Mouse (Mus musculus): Measurements from ENCODE around the gene Arrb2. TPM values are rescaled to one million over a fixed set of nuclear protein-coding genes. Genes with fewer than 3 reads are reported as not detected.
A peak's percentile ranks its signal among the peaks of the same experiment; 100 is the strongest.
"Not testable (repeated sequence)": the region's sequence is repeated elsewhere in the genome, so short reads cannot be mapped to it uniquely, and the experiment has no call there.

Gene Arrb2
- polyA plus RNA-seq, 1 experiment from 2014 or later, result 15.0 TPM

- ATAC-seq (ENCODE audit: insufficient read depth, low FRiP score, low read depth), result no peak
- Histone ChIP-seq H3K27ac (no peak overlapping the region), H3K9me3 (no peaks in the 10 kb centered on the region), H3K4me3 (replicated peaks) (no peak overlapping the region), H3K36me3 (no peaks in the 10 kb centered on the region), H3K9ac (no peak overlapping the region), H3K27me3 (replicated peaks) (no peaks in the 10 kb centered on the region), H3K4me2 (no peak overlapping the region), H3K4me1 (peaks cover 9% of the 10 kb centered on the region)
- 80% methylated on average over 3 of the region's 3 CpGs for WGBS
These were observed 37.3 kb downstream of the Arrb2 start for GRCm38 (mm10) chr11:70469764-70470163.

- Histone ChIP-seq H3K4me1 (no peaks in the 10 kb centered on the region), H3K9ac (no peak overlapping the region), H3K9me3 (no peaks in the 10 kb centered on the region), H3K27ac (no peak overlapping the region), H3K4me3 (replicated peaks) (no peak overlapping the region), H3K27me3 (replicated peaks) (no peaks in the 10 kb centered on the region), H3K4me2 (no peak overlapping the region), H3K36me3 (no peaks in the 10 kb centered on the region)
- ATAC-seq (ENCODE audit: insufficient read depth, low FRiP score, low read depth), result no peak
These were observed 40.3 kb downstream of the Arrb2 start for GRCm38 (mm10) chr11:70472716-70473115.

- 79% methylated on average over 5 of the region's 5 CpGs for WGBS
- not testable (repeated sequence) for H3K4me3 ChIP-seq (replicated peaks); ATAC-seq (ENCODE audit: insufficient read depth, low FRiP score, low read depth); H3K4me1 ChIP-seq; H3K27me3 ChIP-seq (replicated peaks); H3K9me3 ChIP-seq; H3K9ac ChIP-seq; H3K36me3 ChIP-seq; H3K27ac ChIP-seq; H3K4me2 ChIP-seq
These were observed 40.9 kb downstream of the Arrb2 start for GRCm38 (mm10) chr11:70473291-70473690.

- Histone ChIP-seq H3K4me3 (replicated peaks) (no peak overlapping the region), H3K27me3 (replicated peaks) (no peaks in the 10 kb centered on the region), H3K9me3 (no peaks in the 10 kb centered on the region), H3K4me1 (no peaks in the 10 kb centered on the region), H3K27ac (no peak overlapping the region), H3K36me3 (no peaks in the 10 kb centered on the region), H3K9ac (no peak overlapping the region), H3K4me2 (no peak overlapping the region)
- 57% methylated on average over 12 of the region's 12 CpGs for WGBS
- ATAC-seq (ENCODE audit: insufficient read depth, low FRiP score, low read depth), result no peak
These were observed 42.6 kb downstream of the Arrb2 start for GRCm38 (mm10) chr11:70474872-70475534.

- H3K9me3 ChIP-seq, result no peaks in the 10 kb centered on the region
- H3K27me3 ChIP-seq (replicated peaks), result no peaks in the 10 kb centered on the region
- WGBS, result 44% methylated on average over 2 of the region's 2 CpGs
These were observed 53.1 kb downstream of the Arrb2 start for GRCm38 (mm10) chr11:70485498-70485897.

GRCm38 (mm10) chr11:70487816-70488215 is 55.4 kb downstream of the Arrb2 start:
- no peaks in the 10 kb centered on the region for H3K9me3 ChIP-seq
- no peaks in the 10 kb centered on the region for H3K4me1 ChIP-seq
- no peak overlapping the region for H3K27ac ChIP-seq
- WGBS, result 33% methylated on average over 4 of the region's 4 CpGs
- no peak overlapping the region for H3K4me3 ChIP-seq (replicated peaks)
- no peak overlapping the region for H3K4me2 ChIP-seq
- ATAC-seq (ENCODE audit: insufficient read depth, low FRiP score, low read depth), result no peak
- H3K36me3 ChIP-seq, result no peaks in the 10 kb centered on the region
- no peak overlapping the region for H3K9ac ChIP-seq
- no peaks in the 10 kb centered on the region for H3K27me3 ChIP-seq (replicated peaks)

More at GRCm38 (mm10) chr11:70485498-70485897, 53.1 kb downstream of the Arrb2 start:
- no peak overlapping the region for H3K4me3 ChIP-seq (replicated peaks)
- 0 out of 2 replicates have a peak overlapping the region, but pooled peaks have one; percentile 31 for H3K27ac ChIP-seq
- H3K4me2 ChIP-seq, result no peak overlapping the region
- H3K36me3 ChIP-seq, result no peaks in the 10 kb centered on the region
- H3K9ac ChIP-seq, result no peak overlapping the region
- no peaks in the 10 kb centered on the region for H3K4me1 ChIP-seq
- no peak for ATAC-seq (ENCODE audit: insufficient read depth, low FRiP score, low read depth)

GRCm38 (mm10) chr11:70489138-70489537 is 56.7 kb downstream of the Arrb2 start:
- H3K4me3 ChIP-seq (replicated peaks), result no peak overlapping the region
- H3K36me3 ChIP-seq, result no peaks in the 10 kb centered on the region
- H3K27me3 ChIP-seq (replicated peaks), result no peaks in the 10 kb centered on the region
- no peak overlapping the region for H3K27ac ChIP-seq
- no peak overlapping the region for H3K4me2 ChIP-seq
- no peak for ATAC-seq (ENCODE audit: insufficient read depth, low FRiP score, low read depth)
- no peaks in the 10 kb centered on the region for H3K4me1 ChIP-seq
- H3K9ac ChIP-seq, result no peak overlapping the region
- WGBS, result 88% methylated on average over 3 of the region's 3 CpGs
- no peaks in the 10 kb centered on the region for H3K9me3 ChIP-seq

GRCm38 (mm10) chr11:70489684-70490083 is 57.2 kb downstream of the Arrb2 start:
- Histone ChIP-seq H3K27me3 (replicated peaks) (no peaks in the 10 kb centered on the region), H3K9me3 (no peaks in the 10 kb centered on the region), H3K4me2 (no peak overlapping the region), H3K9ac (no peak overlapping the region), H3K4me3 (replicated peaks) (no peak overlapping the region), H3K27ac (no peak overlapping the region), H3K4me1 (no peaks in the 10 kb centered on the region), H3K36me3 (no peaks in the 10 kb centered on the region)
- ATAC-seq (ENCODE audit: insufficient read depth, low FRiP score, low read depth), result no peak
- 79% methylated on average over 6 of the region's 6 CpGs for WGBS

Small RNA genes within 50 kb of the gene (microRNA-seq; reads per million reads assigned to microRNA genes)
- not detected for gene Mir7115

Other genes starting within 250 kb of the Arrb2 start
- 1.4 and 2.4 TPM in 2 replicates for gene Slc16a11, start 219.9 kb upstream of the Arrb2 start, polyA plus RNA-seq (2015; fragmentation: Nextera tagmentation; extraction: Ambion mirVana)
- 6.9 and 9.8 TPM in 2 replicates for gene Slc16a13, start 211.6 kb upstream of the Arrb2 start, polyA plus RNA-seq (2015; fragmentation: Nextera tagmentation; extraction: Ambion mirVana)
- 10.9 and 13.6 TPM in 2 replicates for gene Bcl6b, start 202.8 kb upstream of the Arrb2 start, polyA plus RNA-seq (2015; fragmentation: Nextera tagmentation; extraction: Ambion mirVana)
- gene 0610010K14Rik, start 194.7 kb upstream of the Arrb2 start, polyA plus RNA-seq (2015; fragmentation: Nextera tagmentation; extraction: Ambion mirVana), result 141 and 144 TPM in 2 replicates
- gene Gm21988, start 192.8 kb upstream of the Arrb2 start, polyA plus RNA-seq (2015; fragmentation: Nextera tagmentation; extraction: Ambion mirVana), result 8.7 and 11.0 TPM in 2 replicates
- 196 and 222 TPM in 2 replicates for gene Rnasek, start 192.8 kb upstream of the Arrb2 start, polyA plus RNA-seq (2015; fragmentation: Nextera tagmentation; extraction: Ambion mirVana)
- 11.7 and 12.9 TPM in 2 replicates for gene Alox12, start 177.3 kb upstream of the Arrb2 start, polyA plus RNA-seq (2015; fragmentation: Nextera tagmentation; extraction: Ambion mirVana)
- gene Alox12e, start 110.0 kb upstream of the Arrb2 start, polyA plus RNA-seq (2015; fragmentation: Nextera tagmentation; extraction: Ambion mirVana), result 0.06 TPM in 1 of 2 replicates, not detected in the other
- 6.7 and 9.5 TPM in 2 replicates for gene Alox15, start 80.6 kb upstream of the Arrb2 start, polyA plus RNA-seq (2015; fragmentation: Nextera tagmentation; extraction: Ambion mirVana)
- gene Pelp1, start 22.6 kb upstream of the Arrb2 start, polyA plus RNA-seq (2015; fragmentation: Nextera tagmentation; extraction: Ambion mirVana), result 31.5 and 33.8 TPM in 2 replicates
- 36.1 and 40.6 TPM in 2 replicates for gene Med11, start 19.3 kb downstream of the Arrb2 start, polyA plus RNA-seq (2015; fragmentation: Nextera tagmentation; extraction: Ambion mirVana)
- gene Zmynd15, start 26.8 kb downstream of the Arrb2 start, polyA plus RNA-seq (2015; fragmentation: Nextera tagmentation; extraction: Ambion mirVana), result 0.73 and 0.75 TPM in 2 replicates
- 7.3 and 8.8 TPM in 2 replicates for gene Cxcl16, start 27.3 kb downstream of the Arrb2 start, polyA plus RNA-seq (2015; fragmentation: Nextera tagmentation; extraction: Ambion mirVana)
- gene Tm4sf5, start 72.6 kb downstream of the Arrb2 start, polyA plus RNA-seq (2015; fragmentation: Nextera tagmentation; extraction: Ambion mirVana), result 65.0 and 71.2 TPM in 2 replicates
- gene Vmo1, start 82.0 kb downstream of the Arrb2 start, polyA plus RNA-seq (2015; fragmentation: Nextera tagmentation; extraction: Ambion mirVana), result 0.62 TPM in 1 of 2 replicates, not detected in the other
- gene Gltpd2, start 86.6 kb downstream of the Arrb2 start, polyA plus RNA-seq (2015; fragmentation: Nextera tagmentation; extraction: Ambion mirVana), result 2.1 and 3.3 TPM in 2 replicates
- gene Psmb6, start 92.7 kb downstream of the Arrb2 start, polyA plus RNA-seq (2015; fragmentation: Nextera tagmentation; extraction: Ambion mirVana), result 689 and 690 TPM in 2 replicates
- gene Gm40193, start 100.3 kb downstream of the Arrb2 start, polyA plus RNA-seq (2015; fragmentation: Nextera tagmentation; extraction: Ambion mirVana), result not detected in 2 replicates
- 12.9 and 13.7 TPM in 2 replicates for gene Pld2, start 107.4 kb downstream of the Arrb2 start, polyA plus RNA-seq (2015; fragmentation: Nextera tagmentation; extraction: Ambion mirVana)
- gene Mink1, start 130.2 kb downstream of the Arrb2 start, polyA plus RNA-seq (2015; fragmentation: Nextera tagmentation; extraction: Ambion mirVana), result 14.9 and 15.9 TPM in 2 replicates
- 0.23 TPM in 1 of 2 replicates, not detected in the other for gene 4930544D05Rik, start 183.2 kb downstream of the Arrb2 start, polyA plus RNA-seq (2015; fragmentation: Nextera tagmentation; extraction: Ambion mirVana)
- not detected in 2 replicates for gene Chrne, start 186.6 kb downstream of the Arrb2 start, polyA plus RNA-seq (2015; fragmentation: Nextera tagmentation; extraction: Ambion mirVana)
- 0.09 and 0.19 TPM in 2 replicates for gene Gp1ba, start 206.5 kb downstream of the Arrb2 start, polyA plus RNA-seq (2015; fragmentation: Nextera tagmentation; extraction: Ambion mirVana)
- gene Rnf167, start 214.6 kb downstream of the Arrb2 start, polyA plus RNA-seq (2015; fragmentation: Nextera tagmentation; extraction: Ambion mirVana), result 97.2 and 108 TPM in 2 replicates
- gene Slc25a11, start 214.8 kb downstream of the Arrb2 start, polyA plus RNA-seq (2015; fragmentation: Nextera tagmentation; extraction: Ambion mirVana), result 150 and 151 TPM in 2 replicates
- 1,701 and 2,042 TPM in 2 replicates for gene Pfn1, start 222.0 kb downstream of the Arrb2 start, polyA plus RNA-seq (2015; fragmentation: Nextera tagmentation; extraction: Ambion mirVana)
- 13.9 and 16.6 TPM in 2 replicates for gene Eno3, start 224.6 kb downstream of the Arrb2 start, polyA plus RNA-seq (2015; fragmentation: Nextera tagmentation; extraction: Ambion mirVana)
- 152 and 156 TPM in 2 replicates for gene Spag7, start 236.8 kb downstream of the Arrb2 start, polyA plus RNA-seq (2015; fragmentation: Nextera tagmentation; extraction: Ambion mirVana)